Mouse (Mus musculus): ENCODE data around the gene Abhd12b.

DNA sequence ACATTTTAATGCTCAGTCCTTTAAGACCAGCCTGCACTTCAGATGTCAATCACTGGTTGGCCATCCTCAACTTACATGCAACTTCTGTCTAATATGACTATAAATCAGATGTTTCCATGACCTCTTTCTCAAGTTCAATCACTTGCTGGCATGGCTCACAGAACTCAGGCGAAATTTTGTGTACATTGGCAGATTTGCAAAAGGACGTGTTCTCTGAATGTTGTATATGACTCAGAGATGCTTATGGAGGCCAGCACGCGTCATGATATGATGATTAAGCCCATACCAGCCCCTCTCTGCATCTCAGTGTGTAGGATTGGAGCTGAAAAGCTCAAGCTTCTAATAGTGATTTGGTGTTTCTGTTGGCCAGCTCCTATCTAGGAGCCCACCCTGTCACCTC lies 27.3 kb upstream of the Abhd12b start:
- no peak for TF ChIP-seq CTCF (IDR thresholded peaks at IDR 0.05; ENCODE audit: low read depth)
- TF ChIP-seq EP300 (optimal IDR thresholded peaks at IDR 0.05), result no peak

Measured in stomach, postnatal 0 days (tissue).